Mouse (Mus musculus) CH12.LX (cell line): ENCODE results near the gene C1qtnf7. TPM values are rescaled to one million over a fixed set of nuclear protein-coding genes. Genes with fewer than 3 reads are reported as not detected.

Experiments
- DNase-seq: peaks from one replicate; pipeline ENCODE4 v3.0.0-alpha.2; 2013; ENCODE audit errors: extremely low read depth
- H3K27ac ChIP-seq: 2 replicates; pipeline ENCODE4 v1.5.1; 2012; ENCODE audit warnings: low read depth, mild to moderate bottlenecking, control low read depth, moderate library complexity; ENCODE audit not compliant: insufficient read depth
- H3K27me3 ChIP-seq: replicated peaks from 2 replicates; pipeline ENCODE3; 2012; ENCODE audit warnings: inconsistent platforms
- H3K36me3 ChIP-seq, 2 experiments: replicated peaks in 1 of 2; 2 replicates each; pipeline versions ENCODE3 to v1.6.1; 2012; ENCODE audit warnings: inconsistent platforms in 1 of 2, low read length in 1 of 2, mild to moderate bottlenecking in 1 of 2, mixed read lengths in 1 of 2, moderate library complexity in 1 of 2; ENCODE audit not compliant: control insufficient read depth in 1 of 2, insufficient read depth in 1 of 2
- H3K4me1 ChIP-seq, 2 experiments: 2 replicates each; pipeline ENCODE4 v1.6.1; 2012; ENCODE audit warnings: inconsistent platforms in 1 of 2, moderate library complexity in 1 of 2; ENCODE audit not compliant: insufficient read depth in 2 of 2, control insufficient read depth in 1 of 2
- H3K4me2 ChIP-seq: 2 replicates; pipeline ENCODE4 v1.6.1; 2012; ENCODE audit warnings: low read depth, mild to moderate bottlenecking, control low read depth; ENCODE audit not compliant: poor library complexity, insufficient read depth, severe bottlenecking
- H3K4me3 ChIP-seq, 3 experiments: fragments of 150-350 bp in 1 of 3; sonication (generic) in 1 of 3; replicated peaks in 1 of 3; 2 replicates each; pipeline versions ENCODE3 to v1.5.1; 2011 to 2012; ENCODE audit warnings: low read depth in 2 of 3, low read length in 2 of 3, mild to moderate bottlenecking in 2 of 3, moderate library complexity in 2 of 3, control low read depth in 1 of 3, improper control_type of control experiment in 1 of 3, inconsistent platforms in 1 of 3, mixed read lengths in 1 of 3; ENCODE audit not compliant: poor library complexity in 1 of 3
- H3K79me2 ChIP-seq: replicated peaks from 2 replicates; pipeline ENCODE4 v1.6.1; 2012; ENCODE audit warnings: mild to moderate bottlenecking, moderate library complexity; ENCODE audit not compliant: control insufficient read depth, poor library complexity, insufficient read depth, severe bottlenecking; ENCODE audit errors: extremely low read depth
- H3K9ac ChIP-seq: 2 replicates; pipeline ENCODE4 v1.6.1; 2012; ENCODE audit warnings: low read depth, mild to moderate bottlenecking, control low read depth, moderate library complexity; ENCODE audit not compliant: insufficient read depth
- H3K9me3 ChIP-seq: replicated peaks from 2 replicates; pipeline ENCODE3; 2012; ENCODE audit warnings: low read length, inconsistent platforms, mixed read lengths
- BHLHE40 ChIP-seq: IDR thresholded peaks from 2 replicates; pipeline ENCODE4 v1.6.1; 2011; ENCODE audit warnings: mild to moderate bottlenecking, low read depth, low read length, improper control_type of control experiment
- GABPA ChIP-seq: IDR thresholded peaks from 2 replicates; pipeline ENCODE4 v1.6.1; 2012; ENCODE audit warnings: low read depth, low read length, improper control_type of control experiment, inconsistent platforms; ENCODE audit not compliant: insufficient replicate concordance
- JUN ChIP-seq: IDR thresholded peaks from 2 replicates; pipeline ENCODE4 v1.6.1; 2011; ENCODE audit warnings: low read depth, mild to moderate bottlenecking, low read length, improper control_type of control experiment, moderate library complexity; ENCODE audit not compliant: insufficient read depth
- MAZ ChIP-seq: IDR thresholded peaks from 2 replicates; pipeline ENCODE4 v1.6.1; 2012; ENCODE audit warnings: low read depth, mild to moderate bottlenecking, inconsistent platforms, low read length, improper control_type of control experiment, moderate library complexity
- MEF2A ChIP-seq: IDR thresholded peaks from 2 replicates; pipeline ENCODE4 v1.6.1; 2014; ENCODE audit warnings: low read depth, mild to moderate bottlenecking, inconsistent platforms, low read length, improper control_type of control experiment, borderline replicate concordance
- MXI1 ChIP-seq: IDR thresholded peaks from 2 replicates; pipeline ENCODE4 v1.6.1; 2011; ENCODE audit warnings: mild to moderate bottlenecking, low read depth, low read length, improper control_type of control experiment
- NELFE ChIP-seq: IDR thresholded peaks from 2 replicates; pipeline ENCODE4 v1.6.1; 2011; ENCODE audit warnings: low read depth, low read length, improper control_type of control experiment
- NRF1 ChIP-seq: IDR thresholded peaks from 2 replicates; pipeline ENCODE4 v1.6.1; 2014; ENCODE audit warnings: low read depth, mild to moderate bottlenecking, inconsistent platforms, low read length, improper control_type of control experiment, moderate library complexity
- TCF12 ChIP-seq: IDR thresholded peaks from 2 replicates; pipeline ENCODE4 v1.6.1; 2014; ENCODE audit warnings: low read depth, mild to moderate bottlenecking, inconsistent platforms, low read length, improper control_type of control experiment
- UBTF ChIP-seq: IDR thresholded peaks from 2 replicates; pipeline ENCODE4 v1.6.1; 2012; ENCODE audit warnings: low read depth, mild to moderate bottlenecking, inconsistent platforms, low read length, improper control_type of control experiment, moderate library complexity
- ZC3H11A ChIP-seq: IDR thresholded peaks from 2 replicates; pipeline ENCODE4 v1.6.1; 2012; ENCODE audit warnings: low read depth, mild to moderate bottlenecking, inconsistent platforms, low read length, improper control_type of control experiment
- ZKSCAN1 ChIP-seq: IDR thresholded peaks from 2 replicates; pipeline ENCODE4 v1.6.1; 2012; ENCODE audit warnings: low read depth, inconsistent platforms, low read length, improper control_type of control experiment, borderline replicate concordance
- ZMIZ1 ChIP-seq: IDR thresholded peaks from 2 replicates; pipeline ENCODE4 v1.6.1; 2012; ENCODE audit warnings: low read depth, mild to moderate bottlenecking, inconsistent platforms, low read length, improper control_type of control experiment
- dilution Hi-C: fragments of 300-500 bp; cut with MboI; formaldehyde crosslinking; loops from 2 replicates; pipeline ENCODE4 v1.14.3; 2020; ENCODE audit warnings: low sequenced_read_pairs; ENCODE audit not compliant: extremely low pct_unique_long_range_greater_than_20kb, extremely low pct_ligation_motif_present
- in situ Hi-C: fragments of 300-500 bp; cut with MboI; formaldehyde crosslinking; loops from 3 replicates; pipeline ENCODE4 v1.14.3; 2019; ENCODE audit warnings: low sequenced_read_pairs, low pct_ligation_motif_present, low pct_unique_long_range_greater_than_20kb, mixed read lengths
- polyA plus RNA-seq: library from polyadenylated mRNA; unstranded; fragments of >175 nt; gene quantifications from 2 replicates; pipeline ENCODE4 v1.2.1, GENCODE M21; 2012; ENCODE audit warnings: low read depth; ENCODE audit not compliant: insufficient read length
- total RNA-seq, 2 experiments: library from RNA; depleted of rRNA; stranded (reverse); fragments of 300-350 nt in 1 of 2; fragments of >200 nt in 1 of 2; gene quantifications; 2 replicates each; pipeline ENCODE4 v1.2.3; 2012 to 2014

The C1qtnf7 gene
- total and polyA plus RNA-seq, 3 experiments: not detected

- no peak overlapping the region for H3K9ac ChIP-seq
- TF ChIP-seq UBTF: no peak
- TF ChIP-seq GABPA: no peak
- no peak for TF ChIP-seq MAZ
- no peak for TF ChIP-seq TCF12
- no peak for TF ChIP-seq NELFE
- TF ChIP-seq MEF2A: no peak
- TF ChIP-seq ZKSCAN1: no peak
- H3K27me3 ChIP-seq: no peaks in the 10 kb centered on the region
- no peak overlapping the region for H3K4me2 ChIP-seq
- H3K9me3 ChIP-seq: no peaks in the 10 kb centered on the region
- no peak overlapping the region for H3K4me3 ChIP-seq
- H3K79me2 ChIP-seq: no peaks in the 10 kb centered on the region
- in situ Hi-C loops: no loop called here
- dilution Hi-C loops: no loop called here
- H3K27ac ChIP-seq: no peak overlapping the region
- H3K4me1 ChIP-seq: 0 out of 4 replicates have a peak, but pooled peaks cover 0 to 3% of the 10 kb centered on the region in 2 experiments
- H3K36me3 ChIP-seq: no peaks in the 10 kb centered on the region
- DNase-seq: no peak
These were observed 23.2 kb downstream of the C1qtnf7 start for GRCm38 (mm10) chr5:43538322-43539167.

DNA sequence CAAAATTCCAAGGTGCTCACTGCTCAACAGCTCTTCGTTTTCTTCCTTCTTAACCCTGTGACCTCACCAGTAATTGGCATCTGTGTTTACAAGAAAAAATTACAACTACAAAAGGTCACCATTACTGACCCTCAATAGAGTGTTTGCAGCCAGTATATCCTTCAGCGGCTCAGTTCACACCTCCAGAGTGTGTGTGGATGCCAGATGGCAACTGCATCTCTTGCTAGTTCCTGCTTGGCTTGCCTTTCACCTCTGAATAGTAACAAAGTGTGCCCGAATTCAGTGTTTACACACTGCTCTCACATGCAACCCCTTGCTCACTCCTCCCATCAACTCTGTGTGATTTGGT lies 23.8 kb downstream of the C1qtnf7 start:
- no peak overlapping the region for H3K4me2 ChIP-seq
- in situ Hi-C loops (no loop called here), dilution Hi-C loops (no loop called here)
- no peaks in the 10 kb centered on the region for H3K9me3 ChIP-seq
- no peaks in the 10 kb centered on the region for H3K79me2 ChIP-seq
- TF ChIP-seq NELFE (no peak), BHLHE40 (no peak), ZMIZ1 (no peak), NRF1 (no peak), ZC3H11A (no peak), MXI1 (no peak)
- H3K9ac ChIP-seq: no peak overlapping the region
- H3K36me3 ChIP-seq: no peaks in the 10 kb centered on the region
- H3K27me3 ChIP-seq: no peaks in the 10 kb centered on the region
- H3K4me3 ChIP-seq: no peak overlapping the region
- H3K27ac ChIP-seq: no peak overlapping the region
- DNase-seq: no peak
- H3K4me1 ChIP-seq: 0 out of 4 replicates have a peak, but pooled peaks cover 0 to 3% of the 10 kb centered on the region in 2 experiments

GRCm38 (mm10) chr5:43539871-43540270 lies 24.5 kb downstream of the C1qtnf7 start:
- no peak for DNase-seq
- H3K9ac ChIP-seq: no peak overlapping the region
- H3K9me3 ChIP-seq: no peaks in the 10 kb centered on the region
- H3K27ac ChIP-seq: no peak overlapping the region
- no peak overlapping the region for H3K4me2 ChIP-seq
- no peaks in the 10 kb centered on the region for H3K36me3 ChIP-seq
- no peak for TF ChIP-seq JUN
- no peaks in the 10 kb centered on the region for H3K27me3 ChIP-seq
- no peak overlapping the region for H3K4me3 ChIP-seq
- dilution Hi-C loops: no loop called here
- in situ Hi-C loops: no loop called here
- 0 out of 4 replicates have a peak, but pooled peaks cover 0 to 3% of the 10 kb centered on the region in 2 experiments for H3K4me1 ChIP-seq
- H3K79me2 ChIP-seq: no peaks in the 10 kb centered on the region
